8 mouse cellular contexts compared by ENCODE assay signal in the genomic region with DNA sequence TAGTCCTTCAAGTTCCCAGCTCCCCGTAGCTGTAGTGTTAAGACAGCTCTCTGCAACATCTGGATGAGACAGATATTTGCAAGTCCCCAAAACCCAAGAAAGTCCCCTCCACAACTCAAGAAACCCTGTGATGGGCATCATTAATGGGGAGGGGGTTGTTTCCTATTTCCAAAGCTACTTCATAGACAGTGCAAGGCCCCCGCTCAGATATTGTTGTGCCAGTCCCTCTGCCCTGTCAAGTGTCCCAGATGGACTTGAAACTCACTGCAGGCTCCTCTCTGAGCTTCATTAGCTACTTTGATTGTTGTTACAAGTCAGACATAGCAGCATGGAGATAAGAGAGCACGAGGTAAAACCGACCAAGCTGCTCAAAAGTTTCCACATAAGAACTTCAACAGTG.
DNase-seq lines count a peak whose midpoint lies in the region; ATAC-seq and TF ChIP-seq lines count a peak whose summit lies in the region.

No protein-coding gene starts in this region.

- TF ChIP-seq CTCF in lung, adult 2 months (IDR thresholded peaks at IDR 0.05; ENCODE audit: insufficient read depth, low read length): no peak

- H3K4me2 ChIP-seq in forebrain, embryonic 16.5 days (ENCODE audit: low read length): peak overlapping the region; percentile 74
- H3K4me2 ChIP-seq in limb, embryonic 11.5 days (ENCODE audit: low read depth, severe bottlenecking): peak overlapping the region; percentile 32; the same call in 1 of the 2 replicates

- H3K4me3 ChIP-seq in lung, adult 2 months (replicated peaks; ENCODE audit: extremely low read depth, low read depth, low read length): peak overlapping the region; percentile 79
- peak overlapping the region; percentile 44; the same call in 1 of the 2 replicates for H3K4me3 ChIP-seq in forebrain, embryonic 16.5 days (replicated peaks; ENCODE audit: low read length)
- H3K4me3 ChIP-seq in limb, embryonic 11.5 days (ENCODE audit: low read depth, low read length): no peak overlapping the region

- H3K27me3 ChIP-seq in forebrain, embryonic 16.5 days (replicated peaks; ENCODE audit: control insufficient read depth, insufficient read depth, low read length): no peaks in the 10 kb centered on the region
- H3K27me3 ChIP-seq in limb, embryonic 11.5 days (ENCODE audit: control insufficient read depth, insufficient read depth, low read length): no peaks in the 10 kb centered on the region

- no peak for TF ChIP-seq POLR2A in lung, adult 2 months (IDR thresholded peaks at IDR 0.05; ENCODE audit: borderline replicate concordance, extremely low read depth, low read depth, low read length)

- no peak overlapping the region for H3K27ac ChIP-seq in forebrain, embryonic 16.5 days (ENCODE audit: low read length)
- no peak overlapping the region for H3K27ac ChIP-seq in limb, embryonic 11.5 days (replicated peaks; ENCODE audit: low read depth, low read length)

- no peak for ATAC-seq in forebrain, embryonic 16.5 days
- ATAC-seq in limb, embryonic 11.5 days (ENCODE audit: insufficient number of reproducible peaks, low FRiP score, low TSS enrichment, low read depth): no peak
- ATAC-seq in inflammation-experienced regulatory T-cells, adult 6 months: no peak

- no peaks in the 10 kb centered on the region for H3K36me3 ChIP-seq in forebrain, embryonic 16.5 days (ENCODE audit: control insufficient read depth, insufficient read depth)
- H3K36me3 ChIP-seq in limb, embryonic 11.5 days (ENCODE audit: control insufficient read depth, insufficient read depth, low read length): no peaks in the 10 kb centered on the region

- intact Hi-C loops in gastrocnemius, postnatal 36 days (cut with DNase I): no loop called here

- 22% methylated on average over 4 of the region's 4 CpGs for WGBS in lung, adult 2 months
- WGBS in forebrain, embryonic 16.5 days: 19% methylated on average over 4 of the region's 4 CpGs
- WGBS in limb, embryonic 11.5 days: 45% methylated on average over 4 of the region's 4 CpGs

- DNase-seq in lung, adult 2 months: no peak
- no peak for DNase-seq in lung, postnatal 10 days
- no peak for DNase-seq in limb, embryonic 11.5 days (ENCODE audit: low spot score)
- peak; percentile 28 for DNase-seq in retina, embryonic 14.5 days (ENCODE audit: low spot score)
- DNase-seq in gastrocnemius, postnatal 36 days: no peak
- no peak for DNase-seq in layer of hippocampus, adult 18-20 months (ENCODE audit: low spot score in 2 of 2)

- peaks cover 22% of the 10 kb centered on the region for H3K4me1 ChIP-seq in lung, adult 2 months (ENCODE audit: control insufficient read depth, insufficient read depth, low read length)
- H3K4me1 ChIP-seq in forebrain, embryonic 16.5 days (replicated peaks; ENCODE audit: control insufficient read depth, insufficient read depth, low read length): peaks cover 38% of the 10 kb centered on the region
- H3K4me1 ChIP-seq in limb, embryonic 11.5 days (ENCODE audit: control insufficient read depth, insufficient read depth, low read length): peaks cover 16% of the 10 kb centered on the region

- H3K9ac ChIP-seq in forebrain, embryonic 16.5 days (replicated peaks; ENCODE audit: low read depth, low read length): no peak overlapping the region
- H3K9ac ChIP-seq in limb, embryonic 11.5 days (ENCODE audit: low read length): no peak overlapping the region

- no peaks in the 10 kb centered on the region for H3K9me3 ChIP-seq in forebrain, embryonic 16.5 days (ENCODE audit: control insufficient read depth, low read length)
- no peaks in the 10 kb centered on the region for H3K9me3 ChIP-seq in limb, embryonic 11.5 days (ENCODE audit: control insufficient read depth, low read length)
